Mouse (Mus musculus): ENCODE data around the gene Ttc38. TPM values are rescaled to one million over a fixed set of nuclear protein-coding genes. Genes with fewer than 3 reads are reported as not detected.
A peak's percentile ranks its signal among the peaks of the same experiment; 100 is the strongest.
"Not testable (repeated sequence)": the region's sequence is repeated elsewhere in the genome, so short reads cannot be mapped to it uniquely, and the experiment has no call there.

Gene Ttc38
- total and polyA plus RNA-seq, 3 experiments = 2.1 to 4.2 TPM; not detected in 1

DNA sequence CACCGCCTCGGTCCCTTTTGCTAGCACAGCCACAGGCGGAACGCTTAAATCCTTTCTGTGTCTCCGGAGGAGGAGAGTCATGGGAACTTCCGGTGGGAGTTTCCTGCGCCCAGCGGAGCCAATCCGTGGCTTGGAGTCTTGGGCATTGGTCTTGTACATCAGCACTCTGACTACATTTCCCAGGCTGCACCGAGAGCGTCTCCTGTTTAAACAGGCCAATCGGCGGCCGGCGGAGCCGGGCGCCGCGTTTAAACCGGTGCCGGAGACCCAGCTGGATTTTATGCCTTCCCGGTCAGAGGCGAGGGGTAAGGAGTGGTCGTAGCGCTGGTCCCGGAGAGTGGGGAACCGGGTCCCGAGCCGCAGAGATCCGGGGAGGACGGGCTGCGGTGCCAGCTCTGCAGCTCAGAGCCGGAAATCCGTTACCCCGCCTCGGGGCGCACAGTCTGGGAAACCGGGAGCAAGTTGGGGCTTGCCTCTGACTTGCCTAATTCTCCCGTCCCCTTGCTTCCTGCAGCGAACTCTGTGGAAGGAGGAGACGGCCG is 27.5 kb downstream of the Ttc38 start, which contains the start of gene Gtse1 (continued):
- no peak for TF ChIP-seq MEF2A (IDR thresholded peaks at IDR 0.05; ENCODE audit: extremely low read depth, insufficient replicate concordance, low read depth, low read length, poor library complexity, severe bottlenecking)
- TF ChIP-seq ZMIZ1 (IDR thresholded peaks at IDR 0.05; ENCODE audit: low read depth, low read length) = peak; percentile 71
- TF ChIP-seq UBTF (IDR thresholded peaks at IDR 0.05; ENCODE audit: borderline replicate concordance, insufficient read depth, low read depth, low read length) = no peak
- TF ChIP-seq SMC3 (IDR thresholded peaks at IDR 0.05; ENCODE audit: low read depth, low read length) = no peak
- peak; percentile 93 for TF ChIP-seq KAT2A (conservative IDR thresholded peaks at IDR 0.05; ENCODE audit: low read depth, low read length)
- TF ChIP-seq EP300 (IDR thresholded peaks at IDR 0.05; ENCODE audit: low read depth in 1 of 2, low read length in 2 of 2) = no peak
- TF ChIP-seq RCOR1 (IDR thresholded peaks at IDR 0.05; ENCODE audit: low read depth, low read length) = no peak
- TF ChIP-seq TAL1 (IDR thresholded peaks at IDR 0.05; ENCODE audit: low read length) = no peak
- no peak for TF ChIP-seq CHD1 (IDR thresholded peaks at IDR 0.05; ENCODE audit: low read depth, low read length)
- peak; percentile 71 for TF ChIP-seq ELF1 (IDR thresholded peaks at IDR 0.05; ENCODE audit: low read depth, low read length)
- 0 out of 6 replicates have a peak, but pooled peaks of 1 of the 3 experiments have one; percentile 3 for TF ChIP-seq CTCF (IDR thresholded peaks at IDR 0.05 in 2 of 3, conservative IDR thresholded peaks at IDR 0.05 in 1 of 3; ENCODE audit: control insufficient read depth in 1 of 3, insufficient read depth in 1 of 3, low read depth in 2 of 3, low read length in 3 of 3, poor library complexity in 1 of 3, severe bottlenecking in 1 of 3)
- TF ChIP-seq RAD21 (IDR thresholded peaks at IDR 0.05; ENCODE audit: low read depth, low read length) = no peak
- TF ChIP-seq USF2 (IDR thresholded peaks at IDR 0.05; ENCODE audit: borderline replicate concordance in 1 of 2, insufficient read depth in 1 of 2, low read depth in 1 of 2, low read length in 2 of 2) = no peak
- peak; percentile 66 to 84 for TF ChIP-seq POLR2A (IDR thresholded peaks at IDR 0.05; ENCODE audit: control insufficient read depth in 1 of 2, insufficient read depth in 1 of 2, low read depth in 1 of 2, low read length in 2 of 2, poor library complexity in 1 of 2)
- peak; percentile 78 for TF ChIP-seq POLR2AphosphoS2 (IDR thresholded peaks at IDR 0.05; ENCODE audit: low read length)
- 0 out of 2 replicates have a peak, but pooled peaks have one; percentile 15 for TF ChIP-seq ETS1 (IDR thresholded peaks at IDR 0.05; ENCODE audit: low read depth, low read length)
- TF ChIP-seq USF1 (IDR thresholded peaks at IDR 0.05; ENCODE audit: low read depth, low read length) = peak; percentile 40; the same call in 1 of the 2 replicates
- TF ChIP-seq MAFK (IDR thresholded peaks at IDR 0.05; ENCODE audit: borderline replicate concordance, low read depth, low read length) = no peak
- TF ChIP-seq MAX (IDR thresholded peaks at IDR 0.05; ENCODE audit: low read length) = peak; percentile 47; the same call in 1 of the 2 replicates
- TF ChIP-seq MYB (IDR thresholded peaks at IDR 0.05; ENCODE audit: low read depth, low read length) = no peak; the same call in 1 of the 2 replicates

- DNase-seq (ENCODE audit: low read depth, low spot score); H3K79me2 ChIP-seq (ENCODE audit: control insufficient read depth, insufficient read depth, low read length, poor library complexity); H3K9ac ChIP-seq (ENCODE audit: control insufficient read depth, low read depth, low read length, poor library complexity, severe bottlenecking); H3K4me3 ChIP-seq (ENCODE audit: control insufficient read depth in 1 of 2, insufficient read depth in 1 of 2, low read depth in 2 of 2, low read length in 2 of 2); H3K27ac ChIP-seq (ENCODE audit: control insufficient read depth, low read depth, low read length); H3K27me3 ChIP-seq (ENCODE audit: control insufficient read depth in 1 of 2, insufficient read depth in 2 of 2, low read length in 2 of 2); H3K4me1 ChIP-seq (ENCODE audit: control insufficient read depth in 1 of 2, insufficient read depth in 2 of 2, low read length in 2 of 2); H3K9me3 ChIP-seq (replicated peaks; ENCODE audit: insufficient read depth, low read length): not testable (repeated sequence)
- peaks cover 0 to 10% of the 10 kb centered on the region in 2 experiments; a peak in 2 of 4 replicates for H3K36me3 ChIP-seq (ENCODE audit: control insufficient read depth in 1 of 2, insufficient read depth in 2 of 2, low read length in 2 of 2)
Observed at GRCm38 (mm10) chr15:85865913-85866312, 33.8 kb downstream of the Ttc38 start.
